Mouse (Mus musculus): Measurements from ENCODE around the gene Mycbpap. TPM values are rescaled to one million over a fixed set of nuclear protein-coding genes. Genes with fewer than 3 reads are reported as not detected.

Gene Mycbpap
- total RNA-seq, 2 experiments from 2014 or later: 1.4 to 2.1 TPM

GRCm38 (mm10) chr11:94457001-94457400, 64.5 kb downstream of the Mycbpap start:
- intact Hi-C loops (cut with DNase I): no loop called here

GRCm38 (mm10) chr11:94456347-94456746, 65.2 kb downstream of the Mycbpap start:
- intact Hi-C loops (cut with DNase I): no loop called here
- no peak for DNase-seq

More at GRCm38 (mm10) chr11:94457001-94457400, 64.5 kb downstream of the Mycbpap start:
- no peak for DNase-seq

- intact Hi-C loops (cut with DNase I): no loop called here
- no peak for DNase-seq
These were observed 66.3 kb downstream of the Mycbpap start for GRCm38 (mm10) chr11:94455161-94455820.

GRCm38 (mm10) chr11:94454756-94455155, 66.8 kb downstream of the Mycbpap start:
- DNase-seq: no peak
- intact Hi-C loops (cut with DNase I): no loop called here

Other genes with a start within 250 kb of the Mycbpap start
- not detected for gene Gm21885, start 239.9 kb downstream of the Mycbpap start, total RNA-seq (2021)
- gene Luc7l3, start 199.8 kb downstream of the Mycbpap start, total RNA-seq (2021): 10 to 100 TPM; 40.6 to 45.0 TPM
- gene Ankrd40, start 193.7 kb downstream of the Mycbpap start, total RNA-seq (2021): 100 to 1,000 TPM; 227 to 239 TPM
- 1 to 10 TPM; 2.6 to 3.3 TPM for gene Abcc3, start 128.7 kb downstream of the Mycbpap start, total RNA-seq (2021)
- 10 to 100 TPM; 27.6 to 28.8 TPM for gene Cacna1g, start 47.5 kb downstream of the Mycbpap start, total RNA-seq (2021)
- gene Spata20, start 35.6 kb downstream of the Mycbpap start, total RNA-seq (2021): 1 to 10 TPM in 1 of 2 experiments, under 1 TPM in 1; 0.54 to 1.1 TPM
- gene Epn3, start 21.8 kb downstream of the Mycbpap start, total RNA-seq (2021): 10 to 100 TPM; 19.9 to 24.0 TPM
- gene Rsad1, start 27.5 kb upstream of the Mycbpap start, total RNA-seq (2021): 1 to 10 TPM; 9.4 to 9.6 TPM
- 1 to 10 TPM in 1 of 2 experiments, under 1 TPM in 1; 0.22 to 2.4 TPM for gene Chad, start 43.3 kb upstream of the Mycbpap start, total RNA-seq (2021)
- 10 to 100 TPM; 31.6 to 35.6 TPM for gene Acsf2, start 80.1 kb upstream of the Mycbpap start, total RNA-seq (2021)
- 10 to 100 TPM; 34.7 to 37.3 TPM for gene Lrrc59, start 108.0 kb upstream of the Mycbpap start, total RNA-seq (2021)
- gene Mrpl27, start 132.0 kb upstream of the Mycbpap start, total RNA-seq (2021): 10 to 100 TPM; 57.1 to 62.9 TPM
- 1 to 10 TPM in 1 of 2 experiments, under 1 TPM in 1; 0.45 to 1.5 TPM for gene Eme1, start 132.2 kb upstream of the Mycbpap start, total RNA-seq (2021)
- 10 to 100 TPM; 12.5 to 15.1 TPM for gene Xylt2, start 155.8 kb upstream of the Mycbpap start, total RNA-seq (2021)
- not detected for gene Gm11541, start 182.8 kb upstream of the Mycbpap start, total RNA-seq (2021)
- gene Cdc34b, start 220.0 kb upstream of the Mycbpap start, total RNA-seq (2021): 1 to 10 TPM; 1.2 TPM